Comparison of ENCODE assay signal across 15 mouse cellular contexts in genomic region chr12:112965783-112966182, GRCm38 (mm10).
"Had no signal": no experiment of that assay in that cellular context is flagged by ENCODE, and none has a peak within 500 bp of the region (broad histone marks: within the 10 kb centered on the region; RNA-seq: fewer than 3 reads in every experiment).

No protein-coding gene starts in this region.

- H3K27ac ChIP-seq: lung, embryonic 15.5 days; macrophage; midbrain, embryonic 13.5 days; midbrain, embryonic 15.5 days; neural tube, embryonic 12.5 days; stomach, embryonic 15.5 days; stomach, postnatal 0 days had no signal

- H3K4me3 ChIP-seq: lung, embryonic 15.5 days; megakaryocyte, embryonic 14.5 days; midbrain, embryonic 13.5 days; midbrain, embryonic 15.5 days; neural tube, embryonic 12.5 days; stomach, embryonic 15.5 days had no signal

- DNase-seq: lung, adult 2 months; lung, postnatal 14 days; lung, postnatal 36 days; right cerebral cortex, postnatal 14 days; thymus, adult 2 months; thymus, postnatal 25 days; thymus, postnatal 4 days had no signal
